Mouse (Mus musculus) liver, embryonic 16.5 days (tissue): ENCODE data around the gene Plekhm1. TPM values are rescaled to one million over a fixed set of nuclear protein-coding genes. Genes with fewer than 3 reads are reported as not detected.

Experiments used
- ATAC-seq: fragments of 200-750 bp; cut with Nextera tagmentation; 2 replicates; pipeline ENCODE4 v1.8.0; 2017; ENCODE audit warnings: low read depth, mild to moderate bottlenecking, moderate number of reproducible peaks, moderate library complexity
- H3K27ac ChIP-seq: fragments of 300-500 bp; sonication (generic); 2 replicates; pipeline ENCODE4 v1.5.1; 2014; ENCODE audit warnings: mild to moderate bottlenecking, low read length
- H3K27me3 ChIP-seq: fragments of 300-500 bp; sonication (generic); 2 replicates; pipeline ENCODE4 v1.6.1; 2014; ENCODE audit warnings: low read depth, low read length, mixed read lengths; ENCODE audit not compliant: control insufficient read depth, insufficient read depth
- H3K36me3 ChIP-seq: fragments of 300-500 bp; sonication (generic); 2 replicates; pipeline ENCODE4 v1.6.1; 2014; ENCODE audit warnings: mild to moderate bottlenecking; ENCODE audit not compliant: control insufficient read depth, insufficient read depth
- H3K4me1 ChIP-seq: fragments of 300-500 bp; sonication (generic); 2 replicates; pipeline ENCODE4 v1.6.1; 2014; ENCODE audit warnings: low read depth, low read length, mixed read lengths; ENCODE audit not compliant: control insufficient read depth
- H3K4me2 ChIP-seq: fragments of 300-500 bp; sonication (generic); 2 replicates; pipeline ENCODE4 v1.6.1; 2014; ENCODE audit warnings: low read depth, low read length, mixed read lengths
- H3K4me3 ChIP-seq: fragments of 300-500 bp; sonication (generic); 2 replicates; pipeline ENCODE4 v1.5.1; 2014; ENCODE audit warnings: low read depth, mild to moderate bottlenecking, low read length
- H3K9ac ChIP-seq: fragments of 300-500 bp; sonication (generic); 2 replicates; pipeline ENCODE4 v1.6.1; 2014; ENCODE audit warnings: low read depth, low read length
- H3K9me3 ChIP-seq: fragments of 300-500 bp; sonication (generic); replicated peaks from 2 replicates; pipeline ENCODE4 v1.6.1; 2016; ENCODE audit warnings: low read length; ENCODE audit not compliant: control insufficient read depth
- WGBS: fragments of 180-500 bp; shearing (Covaris S2); extraction: QIAGEN DNeasy Blood & Tissue Kit; methylation state at CpG from one replicate; pipeline ENCODE4 v1.1.7; 2014; ENCODE audit not compliant: insufficient replicate concordance; 5-methylcytosine and 5-hydroxymethylcytosine counted together
- polyA plus RNA-seq: library from polyadenylated mRNA; unstranded; fragments of >200 nt; fragmentation: Nextera tagmentation; extraction: Ambion mirVana; gene quantifications from 2 replicates; pipeline ENCODE4 v1.2.1, GENCODE M21; 2015

The Plekhm1 gene
- polyA plus RNA-seq, 1 experiment from 2014 or later = 4.1 TPM

DNA sequence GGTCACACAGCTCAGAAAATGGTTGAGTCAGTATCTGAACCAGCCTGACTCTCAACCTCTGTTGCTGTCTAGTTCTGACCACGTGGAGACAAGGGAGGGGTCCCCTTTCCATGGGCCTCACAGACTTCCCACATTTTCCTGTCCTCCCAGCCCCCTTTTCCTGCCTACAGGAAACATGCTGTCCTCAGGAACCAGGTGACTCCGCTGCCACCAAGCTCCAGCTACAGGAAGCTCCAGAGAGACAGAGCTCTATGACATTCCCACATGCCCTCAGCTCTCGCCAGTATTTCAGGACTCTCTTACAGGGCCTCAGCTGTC, 41.3 kb downstream of the Plekhm1 start:
- H3K27me3 ChIP-seq = no peaks in the 10 kb centered on the region
- H3K36me3 ChIP-seq = peaks cover 3% of the 10 kb centered on the region; the same call in 1 of the 2 replicates
- ATAC-seq = no peak
- H3K4me1 ChIP-seq = no peaks in the 10 kb centered on the region
- 48% methylated on average over 3 of the region's 3 CpGs for WGBS
- no peak overlapping the region for H3K4me3 ChIP-seq
- H3K9me3 ChIP-seq = no peaks in the 10 kb centered on the region
- H3K4me2 ChIP-seq = no peak overlapping the region
- H3K9ac ChIP-seq = no peak overlapping the region
- no peak overlapping the region for H3K27ac ChIP-seq

DNA sequence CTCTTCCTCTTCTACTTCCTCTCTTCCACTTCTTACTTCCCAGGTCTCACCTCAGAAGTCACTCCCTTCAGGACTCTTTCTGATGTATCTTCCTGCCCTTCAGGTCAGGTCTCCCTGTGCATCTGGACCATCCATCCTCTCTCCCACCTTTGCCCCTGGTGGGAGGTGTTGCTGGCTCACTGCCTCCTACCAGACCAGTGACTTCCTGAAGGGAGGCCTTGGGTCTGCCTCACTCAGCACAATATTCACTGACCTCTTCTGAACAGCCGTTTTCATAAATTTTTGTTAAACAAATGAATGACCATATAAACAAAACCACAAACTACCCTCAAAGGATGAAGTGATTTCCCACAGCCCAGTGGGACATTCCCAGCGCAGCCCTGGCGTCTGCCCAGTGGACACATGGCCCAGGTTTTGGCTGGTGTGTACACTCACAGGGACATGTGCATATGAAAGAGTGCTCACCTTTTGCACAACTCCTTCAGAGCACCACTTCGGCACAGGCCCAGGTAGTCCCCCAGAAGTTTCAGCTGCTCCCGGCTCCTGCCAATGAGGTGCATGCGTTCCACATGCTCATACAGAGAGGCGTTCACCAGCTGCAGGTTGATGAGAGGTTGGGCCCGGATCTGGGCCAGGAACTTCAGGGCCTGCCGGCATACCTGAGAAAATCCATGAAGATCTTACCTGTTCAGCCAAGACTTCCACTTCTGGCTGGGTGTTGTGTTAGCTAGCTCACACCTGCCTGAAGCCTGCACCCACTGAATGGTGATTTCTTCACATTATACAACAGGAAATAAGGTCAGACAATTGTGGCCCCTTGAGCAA, 41.9 kb downstream of the Plekhm1 start:
- Histone ChIP-seq H3K9me3 (no peaks in the 10 kb centered on the region), H3K4me3 (no peak overlapping the region), H3K9ac (no peak overlapping the region), H3K27ac (no peak overlapping the region), H3K4me1 (no peaks in the 10 kb centered on the region), H3K27me3 (no peaks in the 10 kb centered on the region), H3K36me3 (peaks cover 3% of the 10 kb centered on the region; the same call in 1 of the 2 replicates), H3K4me2 (no peak overlapping the region)
- WGBS = 77% methylated on average over 9 of the region's 9 CpGs
- ATAC-seq = no peak

DNA sequence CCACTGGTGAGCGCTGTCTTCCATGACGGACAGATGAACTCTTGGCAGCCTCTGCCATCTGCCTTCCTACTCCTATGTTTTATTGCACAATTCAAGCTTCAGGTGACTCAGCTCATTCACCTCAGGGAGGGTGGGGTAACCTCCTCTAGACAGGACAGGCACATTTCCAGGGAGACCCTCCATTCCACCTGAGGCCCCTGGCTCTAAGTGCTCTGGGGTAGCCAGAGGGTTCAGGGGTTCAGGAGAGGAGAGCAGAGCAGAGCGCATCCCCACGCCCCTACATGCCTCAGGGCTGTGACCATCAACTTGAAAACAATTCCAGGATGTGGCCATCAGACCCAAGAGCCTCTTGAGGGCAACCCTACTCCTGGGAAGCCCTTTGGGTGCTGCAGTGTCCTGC, 47.0 kb downstream of the Plekhm1 start:
- H3K4me1 ChIP-seq = peaks cover 15% of the 10 kb centered on the region
- no peak overlapping the region for H3K4me2 ChIP-seq
- H3K36me3 ChIP-seq = peaks cover under 1% of the 10 kb centered on the region; the same call in 1 of the 2 replicates
- ATAC-seq = no peak
- WGBS = 73% methylated on average over 4 of the region's 4 CpGs
- no peak overlapping the region for H3K9ac ChIP-seq
- H3K4me3 ChIP-seq = no peak overlapping the region
- peaks cover 39% of the 10 kb centered on the region for H3K27me3 ChIP-seq
- no peaks in the 10 kb centered on the region for H3K9me3 ChIP-seq
- no peak overlapping the region for H3K27ac ChIP-seq

DNA sequence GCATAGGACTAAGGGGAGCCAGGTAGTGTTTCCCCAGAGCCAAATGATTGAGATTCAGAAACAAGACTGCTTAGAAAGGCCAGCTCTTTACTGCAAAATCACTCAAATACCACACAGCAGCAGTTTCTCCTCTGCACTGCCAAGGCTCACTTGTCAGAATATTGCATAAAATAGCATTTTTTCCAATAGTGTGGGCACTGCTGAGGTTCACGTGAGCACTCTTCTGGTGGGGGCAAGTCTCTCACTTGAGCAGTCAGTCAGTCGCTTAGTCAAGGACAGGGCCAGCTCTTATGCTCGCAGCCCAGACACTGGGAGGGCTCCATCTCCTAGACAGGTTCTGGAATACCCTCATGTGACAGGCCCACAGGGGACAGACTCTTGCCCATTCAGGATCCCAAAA, 47.5 kb downstream of the Plekhm1 start:
- Histone ChIP-seq H3K36me3 (no peaks in the 10 kb centered on the region), H3K4me2 (no peak overlapping the region), H3K4me3 (no peak overlapping the region), H3K27ac (no peak overlapping the region), H3K9ac (no peak overlapping the region), H3K4me1 (peaks cover 15% of the 10 kb centered on the region), H3K27me3 (peaks cover 44% of the 10 kb centered on the region), H3K9me3 (no peaks in the 10 kb centered on the region)
- WGBS = 69% methylated on average over 3 of the region's 3 CpGs
- no peak for ATAC-seq

DNA sequence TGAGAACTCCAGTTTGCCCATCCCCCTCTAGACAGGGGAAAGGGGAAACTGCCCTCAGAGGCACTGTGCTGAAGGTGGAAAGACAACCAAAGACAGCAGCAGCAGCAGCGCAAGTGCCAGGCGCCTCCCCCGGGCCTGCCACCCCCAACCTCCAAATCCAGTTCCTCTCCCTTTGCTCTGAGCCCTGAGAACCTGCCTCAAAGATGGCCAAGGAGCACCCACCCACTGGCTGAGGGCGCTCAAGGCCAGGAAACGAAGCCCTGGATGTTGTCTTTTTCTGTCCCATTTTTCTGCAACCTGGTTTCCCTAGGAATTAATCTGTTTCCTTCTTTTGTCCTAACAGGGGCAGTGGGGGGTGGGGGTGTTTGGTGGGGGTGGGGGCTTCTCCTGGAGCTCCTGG, 48.2 kb downstream of the Plekhm1 start:
- H3K36me3 ChIP-seq = no peaks in the 10 kb centered on the region
- H3K4me1 ChIP-seq = peaks cover 17% of the 10 kb centered on the region
- H3K27ac ChIP-seq = no peak overlapping the region
- H3K27me3 ChIP-seq = peaks cover 51% of the 10 kb centered on the region
- no peaks in the 10 kb centered on the region for H3K9me3 ChIP-seq
- 30% methylated on average over 5 of the region's 5 CpGs for WGBS
- ATAC-seq = no peak
- H3K4me3 ChIP-seq = no peak overlapping the region
- no peak overlapping the region for H3K4me2 ChIP-seq
- H3K9ac ChIP-seq = no peak overlapping the region

DNA sequence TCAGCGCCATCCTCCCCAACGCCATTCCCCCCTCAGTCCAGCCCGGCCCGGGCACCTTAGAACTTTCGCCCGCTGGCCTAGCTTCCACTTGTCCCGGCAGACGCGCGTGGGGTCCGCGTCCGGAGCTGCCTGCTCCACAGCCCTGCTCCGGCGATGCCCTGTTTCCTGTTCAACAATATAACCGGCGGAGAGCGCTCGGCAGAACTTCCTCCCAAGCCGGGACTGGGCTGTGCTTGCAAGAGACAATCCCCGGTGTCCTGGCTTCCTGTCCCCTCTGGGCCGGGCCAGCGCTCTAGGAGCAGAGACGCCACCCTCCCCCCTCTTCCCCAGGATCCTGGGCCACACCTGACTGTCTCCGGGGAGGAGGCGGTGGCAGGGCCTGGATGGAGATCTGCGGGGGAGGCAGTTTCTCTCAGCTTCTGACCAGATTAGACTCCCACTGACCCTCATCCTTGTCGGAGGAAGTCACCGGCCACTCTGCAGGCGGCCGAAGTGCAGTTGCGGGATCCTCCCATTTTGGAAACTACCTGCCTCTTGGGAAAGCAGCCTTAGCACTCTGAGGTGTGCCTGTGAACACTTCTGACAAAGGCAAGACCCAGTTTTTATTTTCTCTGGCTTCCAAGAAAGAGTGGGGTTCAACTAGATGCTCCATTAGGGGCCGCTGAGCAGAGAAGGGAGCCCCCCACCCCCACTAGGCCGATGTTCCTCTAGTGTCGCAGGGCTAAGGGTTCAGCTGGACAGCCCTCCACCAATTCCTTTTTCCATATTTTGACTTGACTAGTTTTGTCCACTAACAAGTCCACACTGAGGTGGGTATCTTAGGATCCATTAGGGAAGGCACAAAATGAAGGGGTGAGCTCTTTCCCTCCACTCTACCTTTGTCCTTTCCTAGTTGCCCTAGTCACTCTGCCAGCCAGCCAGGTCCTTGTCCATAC, 49.0 kb downstream of the Plekhm1 start, which contains the start of gene Arhgap27:
Gene Arhgap27, minus strand, starts transcription at position 479 of the 935 bp plus-strand sequence.
- peak within 1 kb of the TSS; percentile 70 for H3K4me2 ChIP-seq
- H3K27me3 ChIP-seq = peaks cover 52% of the 10 kb centered on the region
- peaks cover 18% of the 10 kb centered on the region for H3K4me1 ChIP-seq
- peak; percentile 32 for ATAC-seq
- no peaks in the 10 kb centered on the region for H3K36me3 ChIP-seq
- H3K4me3 ChIP-seq = peak within 1 kb of the TSS; percentile 51
- H3K27ac ChIP-seq = peak within 1 kb of the TSS; percentile 15; the same call in 1 of the 2 replicates
- H3K9me3 ChIP-seq = no peaks in the 10 kb centered on the region
- H3K9ac ChIP-seq = peak within 1 kb of the TSS; percentile 26; the same call in 1 of the 2 replicates
- WGBS = 3% methylated on average over 35 of the region's 35 CpGs

DNA sequence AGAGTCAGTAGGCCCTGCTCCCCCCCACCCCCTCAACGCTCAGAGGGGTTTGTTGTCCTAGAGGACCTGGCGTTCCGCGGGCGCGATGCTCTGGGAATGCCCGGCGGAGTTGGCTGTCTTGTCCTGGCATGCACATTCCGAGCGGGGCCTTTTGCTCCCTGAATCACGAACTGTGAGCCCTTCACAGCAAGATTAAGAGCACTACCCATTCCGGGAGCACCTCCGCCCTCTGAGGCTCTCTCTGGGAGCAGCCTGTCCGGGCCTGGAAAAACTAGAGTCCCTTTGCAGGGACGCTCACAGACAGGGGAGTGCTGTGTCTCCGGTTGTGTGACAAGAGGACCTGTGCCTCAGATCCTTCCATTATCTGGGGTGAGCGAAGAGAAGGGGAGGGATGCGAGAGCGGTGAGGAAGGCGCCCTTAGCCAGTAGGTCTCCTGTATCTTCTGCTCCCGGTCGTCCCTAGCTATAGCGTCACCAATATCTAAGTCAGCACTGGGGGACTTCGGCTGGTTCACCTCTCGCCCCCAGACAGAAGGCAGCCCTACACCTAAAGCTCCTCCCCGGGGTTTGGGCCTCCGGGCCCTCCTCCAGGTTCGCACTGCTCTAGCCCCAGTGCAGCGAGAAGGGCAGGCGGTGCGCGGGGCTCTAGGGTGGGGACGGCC, 49.8 kb downstream of the Plekhm1 start:
- 0 out of 2 replicates have a peak, but pooled peaks have one; percentile 10 for ATAC-seq
- peak overlapping the region; percentile 15; the same call in 1 of the 2 replicates for H3K27ac ChIP-seq

DNA sequence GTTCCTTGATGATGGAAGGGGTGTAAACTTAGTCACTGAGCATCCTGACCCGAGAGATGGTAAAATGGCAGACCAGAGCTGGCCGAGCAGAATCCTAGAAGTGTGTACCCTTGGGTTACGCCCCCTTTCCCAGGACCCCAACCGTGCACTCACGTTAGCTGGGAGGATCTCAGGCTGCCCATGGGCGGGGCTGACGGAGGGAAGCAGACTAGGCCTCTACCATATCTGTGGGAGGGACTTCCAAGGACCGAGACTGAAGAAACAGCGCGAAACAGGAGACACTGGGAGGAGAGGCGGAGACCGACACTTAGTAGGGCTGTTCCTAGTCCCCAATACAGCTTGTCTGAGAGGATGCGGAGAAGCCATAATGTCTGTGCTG, 50.4 kb downstream of the Plekhm1 start:
- Histone ChIP-seq H3K9me3 (no peaks in the 10 kb centered on the region), H3K36me3 (no peaks in the 10 kb centered on the region), H3K4me3 (peak overlapping the region; percentile 51), H3K9ac (no peak overlapping the region), H3K27ac (no peak overlapping the region), H3K27me3 (peaks cover 52% of the 10 kb centered on the region), H3K4me1 (peaks cover 18% of the 10 kb centered on the region), H3K4me2 (peak overlapping the region; percentile 70)
- no peak for ATAC-seq
- WGBS = 2% methylated on average over 13 of the region's 13 CpGs

More for the DNA sequence above, 49.8 kb downstream of the Plekhm1 start:
- 1% methylated on average over 33 of the region's 33 CpGs for WGBS
- Histone ChIP-seq H3K27me3 (peaks cover 52% of the 10 kb centered on the region), H3K4me2 (peak overlapping the region; percentile 70), H3K9me3 (no peaks in the 10 kb centered on the region), H3K4me3 (peak overlapping the region; percentile 51), H3K4me1 (peaks cover 18% of the 10 kb centered on the region), H3K9ac (peak overlapping the region; percentile 26; the same call in 1 of the 2 replicates), H3K36me3 (no peaks in the 10 kb centered on the region)
